Mouse (Mus musculus) kidney, adult 2 months (tissue): ENCODE results near the gene Upf1.

Source experiments
- CTCF ChIP-seq: fragments of 200-500 bp; conservative IDR thresholded peaks from 2 replicates; pipeline ENCODE4 v1.5.1; 2011; ENCODE audit warnings: low read depth, mild to moderate bottlenecking, control low read depth, low read length, moderate library complexity, mixed read lengths; ENCODE audit not compliant: insufficient read depth, insufficient read length
- POLR2A ChIP-seq: fragments of 200-500 bp; IDR thresholded peaks from one replicate; pipeline ENCODE4 v1.6.1; 2011; ENCODE audit warnings: low read depth, low read length, control low read depth

DNA sequence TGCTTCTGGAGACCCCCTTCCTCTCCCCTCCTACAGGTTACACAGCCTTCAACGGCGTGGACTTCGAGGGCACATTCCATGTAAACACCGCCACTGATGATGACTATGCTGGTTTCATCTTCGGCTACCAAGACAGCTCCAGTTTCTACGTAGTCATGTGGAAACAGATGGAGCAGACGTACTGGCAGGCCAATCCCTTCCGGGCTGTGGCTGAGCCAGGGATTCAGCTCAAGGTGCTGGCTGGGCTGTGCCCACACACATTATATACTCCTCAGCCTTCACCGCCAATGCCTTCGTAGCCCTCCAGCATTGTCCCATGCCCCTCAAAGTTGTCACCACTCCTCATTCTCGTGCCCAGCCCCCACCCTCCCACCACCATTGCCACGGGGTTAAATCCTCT is 27.0 kb upstream of the Upf1 start:
- TF ChIP-seq CTCF (no peak), POLR2A (no peak)
